Comparison of ENCODE assay signal across 16 mouse cellular contexts in the genomic region with DNA sequence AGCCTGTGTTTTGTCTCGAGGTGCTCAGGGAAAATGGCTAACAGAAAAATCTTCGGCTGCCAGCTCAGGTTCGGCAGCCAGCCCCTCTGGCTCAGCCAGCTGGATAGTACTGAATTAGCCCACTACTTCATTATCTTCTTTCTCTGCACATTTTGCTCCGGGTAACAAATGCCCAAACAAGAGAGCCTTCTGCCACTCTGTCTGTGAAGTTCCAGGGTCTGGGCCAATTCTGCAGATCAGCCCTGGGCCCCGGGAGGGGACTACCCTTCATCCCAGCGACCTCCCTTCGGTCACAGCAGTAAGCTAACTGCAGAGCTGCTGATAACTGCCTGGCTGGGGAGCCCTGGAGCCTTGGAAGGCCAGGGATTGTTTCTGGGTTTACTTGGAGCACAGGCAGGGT.
A peak's percentile ranks its signal among the peaks of the same experiment; 100 is the strongest.
DNase-seq lines count a peak whose midpoint lies in the region; ATAC-seq and TF ChIP-seq lines count a peak whose summit lies in the region.
"Had no signal": no experiment of that assay in that cellular context is flagged by ENCODE, and none has a peak within 500 bp of the region (broad histone marks: within the 10 kb centered on the region; RNA-seq: fewer than 3 reads in every experiment).

No protein-coding gene starts in this region.

- no peak overlapping the region for H3K4me3 ChIP-seq in forebrain, embryonic 15.5 days
- no peak overlapping the region for H3K4me3 ChIP-seq in forebrain, embryonic 11.5 days (ENCODE audit: low read depth, low read length)
- no peak overlapping the region for H3K4me3 ChIP-seq in forebrain, postnatal 0 days (ENCODE audit: low read depth, low read length)
- H3K4me3 ChIP-seq: kidney, embryonic 15.5 days; layer of hippocampus, adult 2 months; liver, embryonic 15.5 days; stomach, embryonic 15.5 days had no signal

- peaks cover 7% of the 10 kb centered on the region; the same call in 1 of the 2 replicates for H3K4me1 ChIP-seq in forebrain, embryonic 15.5 days
- no peaks in the 10 kb centered on the region for H3K4me1 ChIP-seq in forebrain, embryonic 11.5 days (replicated peaks; ENCODE audit: control insufficient read depth, insufficient read depth, low read length)
- no peaks in the 10 kb centered on the region for H3K4me1 ChIP-seq in forebrain, postnatal 0 days (ENCODE audit: insufficient read depth)
- H3K4me1 ChIP-seq: kidney, embryonic 15.5 days; liver, embryonic 15.5 days; stomach, embryonic 15.5 days had no signal

- H3K27ac ChIP-seq in forebrain, embryonic 15.5 days (replicated peaks), result 0 out of 2 replicates have a peak overlapping the region, but pooled peaks have one; percentile 19
- H3K27ac ChIP-seq in forebrain, embryonic 11.5 days (ENCODE audit: low read depth, low read length), result no peak overlapping the region
- no peak overlapping the region for H3K27ac ChIP-seq in forebrain, postnatal 0 days (ENCODE audit: low read depth, low read length)
- H3K27ac ChIP-seq: kidney, embryonic 15.5 days; layer of hippocampus, adult 2 months; liver, embryonic 15.5 days; stomach, embryonic 15.5 days had no signal

- H3K36me3 ChIP-seq in forebrain, embryonic 15.5 days, result no peaks in the 10 kb centered on the region
- H3K36me3 ChIP-seq in forebrain, embryonic 11.5 days (ENCODE audit: control insufficient read depth, insufficient read depth, low read length), result no peaks in the 10 kb centered on the region
- H3K36me3 ChIP-seq in forebrain, postnatal 0 days (ENCODE audit: insufficient read depth), result no peaks in the 10 kb centered on the region
- H3K36me3 ChIP-seq: kidney, embryonic 15.5 days; liver, embryonic 15.5 days; stomach, embryonic 15.5 days had no signal

- no peaks in the 10 kb centered on the region for H3K9me3 ChIP-seq in forebrain, embryonic 15.5 days
- no peaks in the 10 kb centered on the region for H3K9me3 ChIP-seq in forebrain, embryonic 11.5 days (ENCODE audit: control insufficient read depth, low read length)
- H3K9me3 ChIP-seq in forebrain, postnatal 0 days (ENCODE audit: low read length), result no peaks in the 10 kb centered on the region
- H3K9me3 ChIP-seq: kidney, embryonic 15.5 days; liver, embryonic 15.5 days; stomach, embryonic 15.5 days had no signal

- no peak for DNase-seq in forebrain, embryonic 11.5 days (ENCODE audit: low spot score)
- peak; percentile 10 for DNase-seq in layer of hippocampus, adult 11-12 months (ENCODE audit: low spot score)
- DNase-seq in layer of hippocampus, adult 9-10 months (ENCODE audit: low spot score), result no peak
- peak; percentile 24 for DNase-seq in Muller cell, postnatal 12 days (ENCODE audit: inconsistent ontology term)
- peak; percentile 35 for DNase-seq in forebrain, postnatal 0 days
- DNase-seq in spleen, postnatal 4 days (ENCODE audit: low spot score in 2 of 2), result no peak
- no peak for DNase-seq in thymus, postnatal 10 days (ENCODE audit: low spot score in 2 of 2)
- DNase-seq: cerebellum, adult 8-10 months; gastrocnemius, postnatal 36 days; lung, postnatal 14 days; thymus, postnatal 14 days had no signal

- H3K9ac ChIP-seq in forebrain, embryonic 15.5 days (replicated peaks), result no peak overlapping the region
- H3K9ac ChIP-seq in forebrain, embryonic 11.5 days (ENCODE audit: low read length), result no peak overlapping the region
- no peak overlapping the region for H3K9ac ChIP-seq in forebrain, postnatal 0 days
- H3K9ac ChIP-seq: kidney, embryonic 15.5 days; liver, embryonic 15.5 days; stomach, embryonic 15.5 days had no signal

- WGBS in forebrain, embryonic 15.5 days, result 28% methylated on average over 7 of the region's 7 CpGs
- 57% methylated on average over 7 of the region's 7 CpGs for WGBS in forebrain, embryonic 11.5 days
- WGBS in forebrain, postnatal 0 days, result 28% methylated on average over 7 of the region's 7 CpGs

- no peak overlapping the region for H3K4me2 ChIP-seq in forebrain, embryonic 15.5 days (replicated peaks)
- no peak overlapping the region for H3K4me2 ChIP-seq in forebrain, embryonic 11.5 days (ENCODE audit: low read depth, low read length, severe bottlenecking)
- no peak overlapping the region for H3K4me2 ChIP-seq in forebrain, postnatal 0 days (ENCODE audit: low read depth)
- H3K4me2 ChIP-seq: kidney, embryonic 15.5 days; liver, embryonic 15.5 days; stomach, embryonic 15.5 days had no signal

- TF ChIP-seq CTCF in forebrain, postnatal 0 days (IDR thresholded peaks at IDR 0.05; ENCODE audit: low read depth), result no peak

- ATAC-seq in forebrain, embryonic 15.5 days (replicated peaks), result peak; percentile 86
- ATAC-seq in forebrain, embryonic 11.5 days (replicated peaks; ENCODE audit: low FRiP score), result no peak
- ATAC-seq in forebrain, postnatal 0 days, result peak; percentile 84

- H3K27me3 ChIP-seq in forebrain, embryonic 15.5 days, result no peaks in the 10 kb centered on the region
- no peaks in the 10 kb centered on the region for H3K27me3 ChIP-seq in forebrain, embryonic 11.5 days (ENCODE audit: control insufficient read depth, insufficient read depth, low read length)
- no peaks in the 10 kb centered on the region for H3K27me3 ChIP-seq in forebrain, postnatal 0 days (ENCODE audit: insufficient read depth, low read length)
- H3K27me3 ChIP-seq: kidney, embryonic 15.5 days; liver, embryonic 15.5 days; stomach, embryonic 15.5 days had no signal

Comparison
In these comparisons a context has a peak if more than half of its experiments do, and no peak if none do; other contexts are left out.
1. DNase-seq: peak in layer of hippocampus, adult 11-12 months (single experiment), Muller cell, postnatal 12 days (single experiment) and forebrain, postnatal 0 days (single experiment); none in forebrain, embryonic 11.5 days (single experiment), layer of hippocampus, adult 9-10 months (single experiment), spleen, postnatal 4 days (0 of 2) and thymus, postnatal 10 days (0 of 2).